Mouse (Mus musculus): ENCODE measurements around the gene Polg2. TPM values are rescaled to one million over a fixed set of nuclear protein-coding genes. Genes with fewer than 3 reads are reported as not detected.
"Not testable (repeated sequence)": the region's sequence is repeated elsewhere in the genome, so short reads cannot be mapped to it uniquely, and the experiment has no call there.

Gene Polg2
- 4.4 and 5.1 TPM in 2 replicates for polyA plus RNA-seq (2012; rRNA removed)

GRCm38 (mm10) chr11:106779388-106780088, at the start of gene Polg2:
Gene Polg2, minus strand, starts transcription at chr11:106779537.
- DNase-seq (ENCODE audit: low read depth) = peak; percentile 56

GRCm38 (mm10) chr11:106828079-106828478, 48.7 kb upstream of the Polg2 start:
- no peak for DNase-seq (ENCODE audit: low read depth)

GRCm38 (mm10) chr11:106824403-106824802, 45.1 kb upstream of the Polg2 start:
- DNase-seq (ENCODE audit: low read depth) = no peak

- no peak for DNase-seq (ENCODE audit: low read depth)
These were observed 44.4 kb upstream of the Polg2 start for GRCm38 (mm10) chr11:106823741-106824140.

- no peak for DNase-seq (ENCODE audit: low read depth)
These were observed 43.6 kb upstream of the Polg2 start for GRCm38 (mm10) chr11:106822911-106823310.

- no peak for DNase-seq (ENCODE audit: low read depth)
These were observed 43.2 kb upstream of the Polg2 start for GRCm38 (mm10) chr11:106822491-106822890.

- DNase-seq (ENCODE audit: low read depth) = no peak
These were observed 42.1 kb upstream of the Polg2 start for GRCm38 (mm10) chr11:106821397-106821796.

- DNase-seq (ENCODE audit: low read depth) = no peak
These were observed 41.6 kb upstream of the Polg2 start for GRCm38 (mm10) chr11:106820972-106821371.

GRCm38 (mm10) chr11:106820252-106820651, 40.9 kb upstream of the Polg2 start:
- DNase-seq (ENCODE audit: low read depth) = no peak

GRCm38 (mm10) chr11:106819595-106819994, 40.3 kb upstream of the Polg2 start:
- DNase-seq (ENCODE audit: low read depth) = no peak

GRCm38 (mm10) chr11:106818341-106818740, 39.0 kb upstream of the Polg2 start:
- DNase-seq (ENCODE audit: low read depth) = no peak

GRCm38 (mm10) chr11:106817808-106818207, 38.5 kb upstream of the Polg2 start:
- no peak for DNase-seq (ENCODE audit: low read depth)

GRCm38 (mm10) chr11:106817156-106817555, 37.8 kb upstream of the Polg2 start:
- DNase-seq (ENCODE audit: low read depth) = no peak

GRCm38 (mm10) chr11:106816316-106816715, 37.0 kb upstream of the Polg2 start:
- no peak for DNase-seq (ENCODE audit: low read depth)

- DNase-seq (ENCODE audit: low read depth) = no peak
These were observed 36.4 kb upstream of the Polg2 start for GRCm38 (mm10) chr11:106815761-106816160.

GRCm38 (mm10) chr11:106815331-106815730, 36.0 kb upstream of the Polg2 start:
- no peak for DNase-seq (ENCODE audit: low read depth)

- DNase-seq (ENCODE audit: low read depth) = no peak
These were observed 35.4 kb upstream of the Polg2 start for GRCm38 (mm10) chr11:106814601-106815320.

GRCm38 (mm10) chr11:106812410-106813136, 33.2 kb upstream of the Polg2 start:
- no peak for DNase-seq (ENCODE audit: low read depth)

GRCm38 (mm10) chr11:106807442-106807841, 28.1 kb upstream of the Polg2 start:
- not testable (repeated sequence) for DNase-seq (ENCODE audit: low read depth)

GRCm38 (mm10) chr11:106802069-106802627, 22.8 kb upstream of the Polg2 start:
- DNase-seq (ENCODE audit: low read depth) = no peak

- no peak for DNase-seq (ENCODE audit: low read depth)
These were observed 16.3 kb upstream of the Polg2 start for GRCm38 (mm10) chr11:106795679-106796078.

GRCm38 (mm10) chr11:106793846-106794245, 14.5 kb upstream of the Polg2 start:
- DNase-seq (ENCODE audit: low read depth) = no peak

Data from gonadal fat pad, adult 2 months (tissue).